Mouse (Mus musculus): Measurements from ENCODE around the gene Meis1. TPM values are rescaled to one million over a fixed set of nuclear protein-coding genes. Genes with fewer than 3 reads are reported as not detected.

Gene Meis1
- polyA plus RNA-seq, 2 experiments = 5.6 to 6.2 TPM

- WGBS (ENCODE audit: insufficient replicate concordance) = 54% methylated on average over 2 of the region's 2 CpGs
- Histone ChIP-seq H3K4me1 (replicated peaks; ENCODE audit: control insufficient read depth in 2 of 2, insufficient read depth in 2 of 2, low read length in 1 of 2) (peaks cover 0 to 11% of the 10 kb centered on the region in 2 experiments; a peak in 2 of 4 replicates), H3K27ac (no peak overlapping the region), H3K4me3 (ENCODE audit: insufficient read depth in 1 of 2, low read depth in 2 of 2, low read length in 2 of 2) (no peak overlapping the region), H3K9me3 (ENCODE audit: control insufficient read depth, low read length) (no peaks in the 10 kb centered on the region), H3K27me3 (ENCODE audit: control insufficient read depth, insufficient read depth, low read length) (peaks cover 44% of the 10 kb centered on the region), H3K4me2 (ENCODE audit: low read depth) (no peak overlapping the region), H3K36me3 (replicated peaks; ENCODE audit: control insufficient read depth, insufficient read depth, low read depth) (no peaks in the 10 kb centered on the region), H3K9ac (replicated peaks) (no peak overlapping the region)
- no peak for ATAC-seq (ENCODE audit: insufficient read depth)
- DNase-seq (ENCODE audit: low read depth in 3 of 3, low spot score in 3 of 3) = no peak
- no peak for TF ChIP-seq EP300 (IDR thresholded peaks at IDR 0.05; ENCODE audit: low read depth)
- no peak for TF ChIP-seq CTCF (IDR thresholded peaks at IDR 0.05; ENCODE audit: low read depth)
Measured at GRCm38 (mm10) chr11:19022576-19022975, 3.8 kb upstream of the Meis1 start.

GRCm38 (mm10) chr11:19020951-19021710 is 2.3 kb upstream of the Meis1 start:
- Histone ChIP-seq H3K9ac (replicated peaks) (no peak overlapping the region), H3K27ac (no peak overlapping the region), H3K36me3 (replicated peaks; ENCODE audit: control insufficient read depth, insufficient read depth, low read depth) (no peaks in the 10 kb centered on the region), H3K4me3 (ENCODE audit: insufficient read depth in 1 of 2, low read depth in 2 of 2, low read length in 2 of 2) (peak overlapping the region; percentile 46 to 47), H3K27me3 (ENCODE audit: control insufficient read depth, insufficient read depth, low read length) (peaks cover 40% of the 10 kb centered on the region), H3K9me3 (ENCODE audit: control insufficient read depth, low read length) (no peaks in the 10 kb centered on the region), H3K4me1 (replicated peaks; ENCODE audit: control insufficient read depth in 2 of 2, insufficient read depth in 2 of 2, low read length in 1 of 2) (peaks cover 0 to 11% of the 10 kb centered on the region in 2 experiments; a peak in 2 of 4 replicates), H3K4me2 (ENCODE audit: low read depth) (peak overlapping the region; percentile 77)
- 9% methylated on average over 28 of the region's 28 CpGs for whole genome bisulfite sequencing (ENCODE audit: insufficient replicate concordance)
- TF ChIP-seq CTCF (IDR thresholded peaks at IDR 0.05; ENCODE audit: low read depth) (no peak), EP300 (IDR thresholded peaks at IDR 0.05; ENCODE audit: low read depth) (no peak)
- DNase-seq (ENCODE audit: low read depth in 3 of 3, low spot score in 3 of 3) (no peak), ATAC-seq (ENCODE audit: insufficient read depth) (no peak)

DNA sequence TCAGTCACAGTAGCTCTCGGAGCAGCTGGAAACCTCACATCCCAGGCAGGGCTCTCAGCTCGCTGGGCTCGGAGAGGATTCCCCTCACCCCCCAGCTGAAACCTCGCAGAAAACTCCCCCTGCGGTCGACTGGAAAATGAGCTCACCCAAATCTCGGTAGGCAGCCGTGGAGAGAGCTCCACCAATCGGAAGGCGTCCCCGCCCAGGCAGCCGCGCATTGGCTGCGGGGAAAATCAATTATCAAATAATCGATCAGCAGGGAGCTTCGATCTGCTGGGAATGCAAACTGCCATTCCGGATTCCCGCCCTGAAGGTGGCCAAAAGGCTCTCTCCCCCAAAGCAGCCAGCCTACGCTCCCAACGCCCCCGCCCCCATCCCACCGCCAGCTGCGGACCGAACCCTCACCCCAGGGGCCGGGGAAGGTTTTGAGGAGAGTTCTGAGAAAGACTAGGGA is 1.6 kb upstream of the Meis1 start:
- peaks cover 47% of the 10 kb centered on the region for H3K27me3 ChIP-seq (ENCODE audit: control insufficient read depth, insufficient read depth, low read length)
- peak overlapping the region; percentile 58 to 66 for H3K4me3 ChIP-seq (ENCODE audit: insufficient read depth in 1 of 2, low read depth in 2 of 2, low read length in 2 of 2)
- DNase-seq (ENCODE audit: low read depth in 3 of 3, low spot score in 3 of 3) (peak; percentile 45 to 62 (median 56)), ATAC-seq (ENCODE audit: insufficient read depth) (peak; percentile 66)
- no peak overlapping the region for H3K27ac ChIP-seq
- peak overlapping the region; percentile 77 for H3K4me2 ChIP-seq (ENCODE audit: low read depth)
- TF ChIP-seq CTCF (IDR thresholded peaks at IDR 0.05; ENCODE audit: low read depth) (no peak), EP300 (IDR thresholded peaks at IDR 0.05; ENCODE audit: low read depth) (no peak)
- no peaks in the 10 kb centered on the region for H3K9me3 ChIP-seq (ENCODE audit: control insufficient read depth, low read length)
- H3K36me3 ChIP-seq (replicated peaks; ENCODE audit: control insufficient read depth, insufficient read depth, low read depth) = no peaks in the 10 kb centered on the region
- 0% methylated on average over 25 of the region's 25 CpGs for WGBS (ENCODE audit: insufficient replicate concordance)
- no peak overlapping the region for H3K9ac ChIP-seq (replicated peaks)
- peaks cover 0 to 11% of the 10 kb centered on the region in 2 experiments; a peak in 2 of 4 replicates for H3K4me1 ChIP-seq (replicated peaks; ENCODE audit: control insufficient read depth in 2 of 2, insufficient read depth in 2 of 2, low read length in 1 of 2)

GRCm38 (mm10) chr11:19019204-19020171 is 703 bp upstream of the Meis1 start:
- Histone ChIP-seq H3K4me2 (ENCODE audit: low read depth) (peak overlapping the region; percentile 77), H3K27me3 (ENCODE audit: control insufficient read depth, insufficient read depth, low read length) (peaks cover 56% of the 10 kb centered on the region), H3K4me1 (replicated peaks; ENCODE audit: control insufficient read depth in 2 of 2, insufficient read depth in 2 of 2, low read length in 1 of 2) (peaks cover 0 to 11% of the 10 kb centered on the region in 2 experiments; a peak in 2 of 4 replicates), H3K9ac (replicated peaks) (peak overlapping the region; percentile 55), H3K9me3 (ENCODE audit: control insufficient read depth, low read length) (no peaks in the 10 kb centered on the region), H3K4me3 (ENCODE audit: insufficient read depth in 1 of 2, low read depth in 2 of 2, low read length in 2 of 2) (peak overlapping the region; percentile 58 to 66), H3K36me3 (replicated peaks; ENCODE audit: control insufficient read depth, insufficient read depth, low read depth) (no peaks in the 10 kb centered on the region), H3K27ac (peak overlapping the region; percentile 48)
- no peak for ATAC-seq (ENCODE audit: insufficient read depth)
- WGBS (ENCODE audit: insufficient replicate concordance) = under 1% methylated on average over 67 of the region's 67 CpGs
- DNase-seq (ENCODE audit: low read depth in 3 of 3, low spot score in 3 of 3) = no peak
- TF ChIP-seq CTCF (IDR thresholded peaks at IDR 0.05; ENCODE audit: low read depth) (no peak), EP300 (IDR thresholded peaks at IDR 0.05; ENCODE audit: low read depth) (no peak)
